Mouse (Mus musculus) urinary bladder, postnatal 25 days (tissue): ENCODE data around the gene Micall1.

Source experiments
- DNase-seq: peaks from one replicate; pipeline ENCODE4 v3.0.0; 2022; ENCODE audit warnings: low spot score

Gene Micall1

GRCm38 (mm10) chr15:79097135-79097534, 11.6 kb upstream of the Micall1 start:
- no peak for DNase-seq

DNA sequence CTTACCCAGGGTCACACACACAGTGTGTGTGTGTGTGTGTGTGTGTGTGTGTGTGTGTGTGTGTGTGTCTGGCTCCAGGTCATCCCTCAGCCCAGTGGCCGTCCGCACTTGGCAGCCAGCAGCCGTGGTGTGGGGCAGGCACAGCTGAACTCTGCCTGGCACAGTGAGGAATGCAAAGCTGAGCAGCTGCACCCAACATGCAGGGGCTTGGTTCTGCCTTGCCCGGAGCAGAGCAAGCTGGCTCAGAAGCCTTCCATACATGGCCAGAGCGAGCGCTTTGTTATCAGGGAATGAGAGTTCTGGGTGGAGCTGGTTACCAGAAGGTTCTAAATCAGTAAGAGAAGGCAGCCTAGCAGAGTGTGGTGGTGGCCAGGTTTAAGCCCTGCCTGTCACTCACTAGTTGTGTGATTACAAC, 11.1 kb upstream of the Micall1 start:
- DNase-seq, result peak; percentile 58

- no peak for DNase-seq
These were observed 10.5 kb upstream of the Micall1 start for GRCm38 (mm10) chr15:79098220-79098619.

- DNase-seq, result no peak
These were observed 9.8 kb upstream of the Micall1 start for GRCm38 (mm10) chr15:79098868-79099267.

DNA sequence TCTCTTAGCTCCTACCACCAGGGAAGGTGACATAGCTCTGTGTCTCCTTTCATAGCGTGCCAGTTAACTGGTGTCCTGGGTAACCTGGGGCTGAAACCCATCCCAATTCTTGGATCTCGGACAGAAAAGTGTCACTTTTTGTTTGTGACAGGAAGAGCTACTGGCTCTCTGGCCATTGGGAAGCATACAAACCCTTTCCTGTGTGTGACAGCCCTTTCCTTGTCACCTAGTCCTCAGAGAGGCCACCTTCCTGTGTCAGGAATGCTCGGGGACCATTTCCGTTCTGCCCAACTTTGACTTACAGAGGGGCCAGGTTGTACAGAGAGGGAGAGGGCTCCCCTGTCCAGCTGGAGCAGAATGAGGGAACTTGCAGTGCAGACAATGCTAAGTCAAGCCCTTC, 9.2 kb upstream of the Micall1 start:
- no peak for DNase-seq

DNA sequence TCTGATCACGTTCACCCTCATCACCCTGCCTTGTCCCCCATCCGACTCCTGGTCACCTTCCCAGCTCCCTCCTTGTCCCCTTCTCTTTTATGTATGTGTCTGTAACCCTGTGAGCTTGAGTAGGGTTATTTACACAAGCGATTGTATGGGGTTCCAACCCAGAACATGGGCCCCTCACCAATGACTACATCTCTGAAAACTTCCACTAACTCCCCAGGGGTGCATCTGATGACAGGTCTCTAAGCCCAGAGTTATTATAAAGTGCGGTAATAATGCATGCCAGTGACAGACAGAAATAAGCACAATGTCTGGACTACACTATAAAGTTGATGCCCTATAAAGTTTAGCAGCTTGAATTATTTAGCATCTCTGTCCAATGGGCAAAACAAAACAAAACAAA, 8.3 kb upstream of the Micall1 start:
- DNase-seq, result no peak

GRCm38 (mm10) chr15:79101531-79101930, 7.2 kb upstream of the Micall1 start:
- DNase-seq, result no peak

- no peak for DNase-seq
These were observed 5.4 kb upstream of the Micall1 start for GRCm38 (mm10) chr15:79103264-79103663.

GRCm38 (mm10) chr15:79105804-79106203, 2.9 kb upstream of the Micall1 start:
- DNase-seq, result no peak

DNA sequence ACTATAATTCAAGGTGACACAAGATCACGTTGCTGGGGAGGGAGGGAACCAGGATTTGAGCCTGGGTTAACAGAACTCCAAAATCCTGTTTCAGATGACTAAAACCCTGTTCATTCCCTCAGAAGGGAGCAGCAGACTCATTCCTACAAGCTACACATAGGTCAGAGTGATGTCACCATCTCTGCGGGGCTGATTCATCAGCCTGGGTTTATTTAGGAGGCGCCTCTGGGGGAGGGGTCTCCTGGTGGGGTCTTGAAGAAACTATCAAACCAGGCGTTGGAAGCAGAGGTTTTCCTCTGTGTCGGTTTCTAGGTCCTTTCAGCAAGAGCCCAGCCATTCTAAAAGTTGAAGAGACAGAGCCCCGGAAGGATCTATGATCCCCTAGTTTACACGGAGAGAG, 732 bp upstream of the Micall1 start:
- no peak for DNase-seq

DNA sequence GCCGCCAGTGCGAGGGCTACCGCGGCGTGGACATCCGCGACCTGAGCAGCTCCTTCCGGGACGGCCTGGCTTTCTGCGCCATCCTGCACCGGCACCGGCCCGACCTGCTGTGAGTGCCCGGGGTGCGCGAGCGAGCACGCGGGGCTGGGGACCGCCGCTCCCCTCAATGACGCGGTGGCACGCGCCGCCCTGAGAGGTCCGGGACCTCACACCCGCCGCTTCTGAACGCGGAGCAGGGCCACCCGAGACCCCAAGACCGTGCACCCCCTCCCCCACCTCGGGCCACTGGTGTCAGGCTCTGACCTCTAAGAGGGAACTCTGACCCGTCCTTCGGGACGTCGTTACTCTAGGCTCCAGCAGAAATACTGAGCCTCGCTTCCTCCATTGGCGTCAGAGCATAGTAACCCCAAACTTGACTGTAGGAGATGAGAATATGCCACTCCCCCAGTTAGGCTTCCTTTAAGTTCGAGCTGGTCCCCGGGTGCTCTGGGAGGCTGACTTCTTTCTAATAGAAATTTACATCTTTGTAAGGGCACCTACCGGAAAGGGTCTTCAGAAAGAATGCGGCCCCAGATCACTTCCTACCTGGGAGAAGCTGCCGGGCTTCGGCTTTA, 730 bp downstream of the Micall1 start:
- no peak for DNase-seq

DNA sequence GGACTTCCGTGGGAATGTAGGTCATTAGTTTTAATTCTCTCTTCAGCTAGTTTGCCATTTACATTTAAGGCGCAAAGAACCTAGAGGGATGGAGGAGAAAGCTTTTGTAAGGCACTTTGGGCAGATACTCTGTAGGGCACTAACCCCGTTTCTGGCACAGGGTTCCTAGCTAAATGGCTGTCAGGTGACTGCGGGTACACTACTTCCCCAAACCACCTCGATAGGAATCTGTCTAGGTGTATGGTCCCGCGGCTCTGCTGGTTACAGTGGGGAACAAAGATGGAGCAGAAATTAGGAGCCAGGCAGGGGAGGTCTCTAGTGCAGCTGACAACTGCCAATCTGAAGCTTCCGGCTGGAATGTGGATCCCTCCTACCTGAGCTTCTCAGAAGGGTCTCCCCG, 1.3 kb downstream of the Micall1 start:
- DNase-seq, result no peak

- DNase-seq, result no peak
These were observed 1.8 kb downstream of the Micall1 start for GRCm38 (mm10) chr15:79110528-79110927.

DNA sequence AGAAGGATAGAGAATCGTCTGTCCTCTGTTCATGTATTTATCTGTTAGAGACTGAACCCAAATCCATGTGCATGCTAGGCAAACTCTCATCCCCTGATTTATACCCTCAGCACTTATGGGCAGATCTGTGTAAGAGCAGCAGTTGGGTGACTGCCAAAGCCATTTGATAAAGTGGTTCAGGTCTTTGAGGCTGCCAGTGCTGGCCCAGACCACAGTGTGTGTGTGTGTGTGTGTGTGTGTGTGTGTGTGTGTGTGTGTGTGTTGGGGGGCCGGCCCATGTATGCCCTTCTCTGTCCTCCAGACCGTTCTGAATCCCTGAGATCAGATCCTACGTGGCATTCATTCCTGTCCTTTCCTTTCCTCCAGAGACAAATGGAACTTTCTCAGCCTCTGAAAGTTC, 3.1 kb downstream of the Micall1 start:
- no peak for DNase-seq

- no peak for DNase-seq
These were observed 6.6 kb downstream of the Micall1 start for GRCm38 (mm10) chr15:79115276-79115675.

DNA sequence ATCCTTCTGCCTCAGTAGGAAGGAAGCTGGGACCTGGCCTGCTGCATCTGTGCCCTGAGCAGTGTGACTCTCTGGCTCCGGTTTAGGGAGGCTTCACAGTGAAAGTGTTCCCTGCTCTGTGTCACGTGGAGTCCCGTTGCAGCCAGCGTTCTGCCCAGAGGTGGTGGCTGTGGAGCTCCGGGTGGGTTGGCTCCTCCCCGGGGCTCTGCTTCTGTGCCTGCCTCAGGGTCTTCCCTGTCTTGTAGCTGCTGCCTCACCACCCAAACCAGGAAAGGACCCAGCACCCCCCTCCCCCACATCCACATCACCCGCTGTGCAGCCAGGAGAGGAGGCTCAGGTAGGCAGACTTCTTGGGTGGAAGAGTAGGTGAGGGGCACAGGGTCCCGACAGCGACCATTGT, 10.8 kb downstream of the Micall1 start:
- no peak for DNase-seq

DNA sequence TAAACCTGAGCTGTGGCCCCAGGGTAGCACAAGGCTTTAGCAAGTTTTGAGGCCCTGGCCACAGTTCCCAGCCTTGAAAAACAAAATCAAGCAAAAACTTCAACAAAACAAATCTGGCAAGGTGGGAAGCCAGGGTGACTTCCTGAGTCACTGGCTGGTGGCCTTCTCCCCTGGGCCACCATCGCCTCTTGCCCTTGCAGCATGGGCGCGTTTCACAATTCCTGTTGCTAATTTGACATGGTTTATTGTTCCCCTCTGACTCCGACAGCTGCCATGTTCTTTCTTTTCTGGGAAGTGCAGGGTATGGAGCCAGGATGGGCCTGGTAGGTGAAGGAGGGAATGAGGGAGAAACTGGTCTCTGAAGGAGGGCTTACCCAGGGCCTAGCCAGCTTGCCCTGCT, 13.4 kb downstream of the Micall1 start:
- no peak for DNase-seq

- DNase-seq, result no peak
These were observed 13.8 kb downstream of the Micall1 start for GRCm38 (mm10) chr15:79122546-79122945.

- no peak for DNase-seq
These were observed 15.1 kb downstream of the Micall1 start for GRCm38 (mm10) chr15:79123751-79124150.

DNA sequence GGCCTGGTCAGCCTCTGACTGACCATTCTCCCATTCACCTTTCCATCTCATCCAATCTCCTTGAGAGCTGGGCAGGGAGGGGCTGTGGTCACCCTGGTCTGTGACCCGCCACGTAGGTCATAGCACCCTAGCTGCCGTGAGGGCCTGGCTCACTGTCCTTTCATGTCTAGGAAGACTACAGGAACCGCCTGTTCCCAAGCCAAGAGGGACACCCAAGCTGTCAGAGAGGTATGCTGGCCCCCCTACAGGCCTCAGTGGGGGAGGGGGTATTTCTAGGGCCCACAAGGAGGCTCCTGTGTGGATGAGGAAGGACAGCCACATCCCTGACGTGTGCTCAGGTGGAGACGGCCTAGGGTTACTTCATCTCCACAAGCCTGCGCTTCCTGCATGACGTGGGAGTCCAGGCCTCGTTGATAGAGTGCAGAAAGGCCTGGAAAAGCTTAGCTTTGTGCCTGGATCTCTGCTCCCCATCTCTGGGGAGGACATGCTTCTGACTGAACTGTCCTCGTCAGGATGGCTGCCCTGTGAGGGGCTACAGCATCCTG, 15.7 kb downstream of the Micall1 start:
- DNase-seq, result no peak

DNA sequence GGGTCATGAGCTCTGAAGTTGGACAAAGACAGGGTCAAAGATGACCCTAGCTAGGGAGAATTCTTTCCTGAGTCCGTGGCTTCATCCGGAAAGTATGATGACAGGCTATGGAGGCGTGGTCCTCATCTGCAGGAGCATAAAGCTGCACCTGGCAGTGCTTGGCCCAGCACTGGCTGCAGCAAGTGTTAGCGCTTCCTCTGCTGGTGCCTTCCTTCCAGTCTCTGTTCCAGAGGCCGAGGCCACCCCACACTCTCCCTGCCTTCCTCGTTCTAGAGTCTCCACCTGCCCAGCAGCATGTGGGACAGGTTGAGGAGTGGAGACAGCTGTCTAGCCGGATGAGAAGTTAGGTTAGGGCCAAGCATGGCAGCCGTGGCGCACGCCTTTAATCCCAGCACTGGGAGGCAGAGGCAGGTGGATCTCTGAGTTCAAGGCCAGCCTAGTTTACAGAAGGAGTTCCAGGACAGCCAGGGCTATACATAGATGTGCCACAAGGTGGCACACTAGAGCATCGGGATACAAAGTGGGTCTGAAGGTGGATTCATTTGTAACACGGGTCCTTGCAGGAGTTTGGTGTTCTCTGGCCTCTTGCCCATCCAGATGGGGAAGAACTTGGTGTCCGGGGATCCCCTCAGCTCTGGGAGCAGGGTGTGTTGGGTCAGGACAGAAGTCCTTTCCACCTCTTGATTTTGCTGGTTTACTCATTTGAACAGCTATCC, 17.7 kb downstream of the Micall1 start:
- DNase-seq, result peak; percentile 47

DNA sequence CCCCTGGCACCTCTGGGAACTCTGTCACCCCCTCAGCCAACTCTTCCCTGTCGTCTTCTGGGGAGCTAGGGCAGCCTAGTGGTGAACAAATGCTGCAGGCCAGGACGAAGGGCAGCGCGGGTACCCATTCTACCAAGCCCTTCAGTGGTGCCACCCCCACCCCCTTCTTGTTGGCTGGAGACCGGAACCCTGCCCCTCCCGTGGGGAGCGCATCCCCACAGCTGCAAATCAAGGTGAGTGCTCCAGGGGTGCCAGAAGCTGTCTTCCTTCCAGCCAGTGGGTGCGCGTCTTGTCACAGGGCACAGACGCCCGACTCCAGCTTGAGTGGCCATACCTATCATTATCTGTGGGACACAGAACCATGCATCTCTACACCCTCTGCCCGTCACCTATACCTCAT, 18.4 kb downstream of the Micall1 start:
- DNase-seq, result no peak

DNA sequence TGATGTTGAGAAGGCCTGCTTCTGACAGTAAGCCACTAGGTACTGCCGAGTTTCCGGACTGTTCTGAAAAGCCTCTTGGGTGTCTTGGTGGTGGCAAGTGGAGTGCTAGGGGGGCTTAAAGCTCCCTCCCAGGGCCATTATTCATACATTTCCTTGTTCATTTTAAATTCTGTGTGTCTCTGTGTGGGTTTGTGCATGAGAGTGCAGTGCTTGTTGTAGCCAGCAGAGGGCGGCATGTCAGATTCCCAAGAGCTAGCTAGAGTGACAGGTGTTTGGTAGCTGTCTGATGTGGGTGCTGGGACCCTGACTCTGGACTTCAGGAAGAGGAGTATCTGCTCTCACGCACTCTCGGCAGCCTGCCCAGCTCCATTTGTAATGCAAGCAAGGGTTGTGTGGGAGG, 19.5 kb downstream of the Micall1 start:
- no peak for DNase-seq

DNA sequence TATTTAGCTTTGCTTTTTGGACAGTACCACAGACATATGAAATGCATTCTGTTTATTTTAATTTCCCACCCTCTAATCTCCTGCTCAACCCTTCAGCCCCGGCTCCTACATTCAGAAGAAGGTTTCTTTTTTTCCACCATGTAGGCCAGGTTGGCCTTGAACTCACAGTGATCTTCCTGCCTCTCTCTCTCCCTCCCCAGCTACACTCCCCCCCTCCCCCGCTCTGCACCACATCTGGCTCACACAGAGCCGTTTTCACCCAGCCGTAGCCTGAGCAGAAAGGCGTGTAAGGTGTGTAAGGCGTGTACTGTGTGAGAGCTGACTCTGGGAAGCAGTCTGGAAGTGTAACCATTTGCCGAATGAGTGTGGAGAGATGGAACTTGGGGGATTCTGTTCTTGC, 20.6 kb downstream of the Micall1 start:
- no peak for DNase-seq
